Mouse (Mus musculus): ENCODE data around the gene Rsl1d1. TPM values are rescaled to one million over a fixed set of nuclear protein-coding genes. Genes with fewer than 3 reads are reported as not detected.

Gene Rsl1d1
- total RNA-seq (2014; rRNA removed; ENCODE audit: low replicate concordance) = 54.1 and 71.0 TPM in 2 replicates
- 99.2 and 106 TPM in 2 replicates for polyA plus RNA-seq (2015; fragmentation: Nextera tagmentation; extraction: Ambion mirVana)

GRCm38 (mm10) chr16:11202571-11203554 lies at the start of gene Rsl1d1:
Rsl1d1 (minus strand) TSS chr16:11203331.
- H3K9me3 ChIP-seq (replicated peaks; ENCODE audit: control insufficient read depth, low read length) = no peaks in the 10 kb centered on the region
- peak within 1 kb of the TSS; percentile 80 for H3K4me2 ChIP-seq (ENCODE audit: low read depth, low read length)
- H3K27me3 ChIP-seq (ENCODE audit: control insufficient read depth, insufficient read depth, low read length) = no peaks in the 10 kb centered on the region
- ATAC-seq (ENCODE audit: insufficient read depth, low read depth) (peak; percentile 99), DNase-seq (ENCODE audit: low spot score) (peak; percentile 98)
- peaks cover 20% of the 10 kb centered on the region for H3K4me1 ChIP-seq (ENCODE audit: control insufficient read depth, insufficient read depth)
- H3K4me3 ChIP-seq (ENCODE audit: low read depth, low read length) = peak within 1 kb of the TSS; percentile 89
- no peak for TF ChIP-seq EP300 (IDR thresholded peaks at IDR 0.05; ENCODE audit: low read depth)
- no peak for TF ChIP-seq CTCF (IDR thresholded peaks at IDR 0.05; ENCODE audit: low read depth)
- H3K27ac ChIP-seq (ENCODE audit: low read depth) = peak within 1 kb of the TSS; percentile 85
- H3K36me3 ChIP-seq (replicated peaks; ENCODE audit: control insufficient read depth, insufficient read depth, low read length) = peaks cover 42% of the 10 kb centered on the region
- WGBS = under 1% methylated on average over 68 of the region's 68 CpGs
- peak within 1 kb of the TSS; percentile 86 for H3K9ac ChIP-seq (replicated peaks; ENCODE audit: low read depth, low read length)

DNA sequence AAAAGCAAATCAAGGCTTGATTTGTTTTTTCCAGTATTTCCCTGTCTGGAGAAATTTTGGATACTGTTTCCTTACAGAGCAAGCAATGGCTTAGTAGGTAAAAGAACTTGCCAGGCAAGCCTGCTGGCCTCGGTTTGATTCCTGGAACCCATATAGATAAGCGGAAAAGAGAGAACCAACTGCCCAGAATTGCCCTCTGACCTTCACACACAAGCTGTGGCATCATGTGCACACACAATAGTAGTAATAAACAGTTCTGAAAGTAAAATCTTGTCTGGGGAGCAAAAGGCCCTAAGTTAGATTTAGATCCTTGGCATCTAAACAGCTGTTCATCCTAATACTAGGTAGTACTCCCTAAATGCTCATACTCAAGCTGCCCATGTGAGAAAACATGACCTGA lies 44.7 kb upstream of the Rsl1d1 start:
- 51% methylated on average over 2 of the region's 2 CpGs for WGBS
- Histone ChIP-seq H3K27me3 (ENCODE audit: control insufficient read depth, insufficient read depth, low read length) (no peaks in the 10 kb centered on the region), H3K4me1 (ENCODE audit: control insufficient read depth, insufficient read depth) (peaks cover 11% of the 10 kb centered on the region), H3K9me3 (replicated peaks; ENCODE audit: control insufficient read depth, low read length) (no peaks in the 10 kb centered on the region), H3K36me3 (replicated peaks; ENCODE audit: control insufficient read depth, insufficient read depth, low read length) (no peaks in the 10 kb centered on the region), H3K4me3 (ENCODE audit: low read depth, low read length) (no peak overlapping the region), H3K27ac (ENCODE audit: low read depth) (no peak overlapping the region), H3K9ac (replicated peaks; ENCODE audit: low read depth, low read length) (no peak overlapping the region), H3K4me2 (ENCODE audit: low read depth, low read length) (no peak overlapping the region)
- TF ChIP-seq CTCF (IDR thresholded peaks at IDR 0.05; ENCODE audit: low read depth) (no peak), EP300 (IDR thresholded peaks at IDR 0.05; ENCODE audit: low read depth) (no peak)
- ATAC-seq (ENCODE audit: insufficient read depth, low read depth) = no peak
- no peak for DNase-seq (ENCODE audit: low spot score)

GRCm38 (mm10) chr16:11245767-11246166 lies 42.6 kb upstream of the Rsl1d1 start:
- H3K36me3 ChIP-seq (replicated peaks; ENCODE audit: control insufficient read depth, insufficient read depth, low read length) = no peaks in the 10 kb centered on the region
- no peak overlapping the region for H3K9ac ChIP-seq (replicated peaks; ENCODE audit: low read depth, low read length)
- H3K27ac ChIP-seq (ENCODE audit: low read depth) = no peak overlapping the region
- DNase-seq (ENCODE audit: low spot score) = no peak
- H3K4me1 ChIP-seq (ENCODE audit: control insufficient read depth, insufficient read depth) = no peaks in the 10 kb centered on the region; the same call in 1 of the 2 replicates
- H3K4me2 ChIP-seq (ENCODE audit: low read depth, low read length) = no peak overlapping the region
- ATAC-seq (ENCODE audit: insufficient read depth, low read depth) = no peak
- WGBS = 62% methylated on average over 9 of the region's 9 CpGs
- no peak overlapping the region for H3K4me3 ChIP-seq (ENCODE audit: low read depth, low read length)
- no peak for TF ChIP-seq EP300 (IDR thresholded peaks at IDR 0.05; ENCODE audit: low read depth)
- TF ChIP-seq CTCF (IDR thresholded peaks at IDR 0.05; ENCODE audit: low read depth) = no peak
- H3K27me3 ChIP-seq (ENCODE audit: control insufficient read depth, insufficient read depth, low read length) = no peaks in the 10 kb centered on the region
- H3K9me3 ChIP-seq (replicated peaks; ENCODE audit: control insufficient read depth, low read length) = no peaks in the 10 kb centered on the region

GRCm38 (mm10) chr16:11242401-11242800 lies 39.3 kb upstream of the Rsl1d1 start:
- 67% methylated on average over 1 of the region's 1 CpGs for WGBS
- H3K4me3 ChIP-seq (ENCODE audit: low read depth, low read length) = no peak overlapping the region
- H3K4me1 ChIP-seq (ENCODE audit: control insufficient read depth, insufficient read depth) = no peaks in the 10 kb centered on the region; the same call in 1 of the 2 replicates
- DNase-seq (ENCODE audit: low spot score) (no peak), ATAC-seq (ENCODE audit: insufficient read depth, low read depth) (no peak)
- no peak overlapping the region for H3K9ac ChIP-seq (replicated peaks; ENCODE audit: low read depth, low read length)
- H3K4me2 ChIP-seq (ENCODE audit: low read depth, low read length) = no peak overlapping the region
- H3K27me3 ChIP-seq (ENCODE audit: control insufficient read depth, insufficient read depth, low read length) = no peaks in the 10 kb centered on the region
- H3K9me3 ChIP-seq (replicated peaks; ENCODE audit: control insufficient read depth, low read length) = no peaks in the 10 kb centered on the region
- TF ChIP-seq CTCF (IDR thresholded peaks at IDR 0.05; ENCODE audit: low read depth) (no peak), EP300 (IDR thresholded peaks at IDR 0.05; ENCODE audit: low read depth) (no peak)
- H3K36me3 ChIP-seq (replicated peaks; ENCODE audit: control insufficient read depth, insufficient read depth, low read length) = peaks cover 13% of the 10 kb centered on the region
- no peak overlapping the region for H3K27ac ChIP-seq (ENCODE audit: low read depth)

- H3K9me3 ChIP-seq (replicated peaks; ENCODE audit: control insufficient read depth, low read length) = no peaks in the 10 kb centered on the region
- no peak overlapping the region for H3K4me2 ChIP-seq (ENCODE audit: low read depth, low read length)
- DNase-seq (ENCODE audit: low spot score) (no peak), ATAC-seq (ENCODE audit: insufficient read depth, low read depth) (no peak)
- TF ChIP-seq CTCF (IDR thresholded peaks at IDR 0.05; ENCODE audit: low read depth) (no peak), EP300 (IDR thresholded peaks at IDR 0.05; ENCODE audit: low read depth) (no peak)
- H3K27me3 ChIP-seq (ENCODE audit: control insufficient read depth, insufficient read depth, low read length) = no peaks in the 10 kb centered on the region
- no peaks in the 10 kb centered on the region for H3K4me1 ChIP-seq (ENCODE audit: control insufficient read depth, insufficient read depth)
- no peak overlapping the region for H3K9ac ChIP-seq (replicated peaks; ENCODE audit: low read depth, low read length)
- H3K27ac ChIP-seq (ENCODE audit: low read depth) = no peak overlapping the region
- peaks cover 41% of the 10 kb centered on the region for H3K36me3 ChIP-seq (replicated peaks; ENCODE audit: control insufficient read depth, insufficient read depth, low read length)
- H3K4me3 ChIP-seq (ENCODE audit: low read depth, low read length) = no peak overlapping the region
- 82% methylated on average over 3 of the region's 3 CpGs for WGBS
These were observed 14.7 kb upstream of the Rsl1d1 start for GRCm38 (mm10) chr16:11217801-11218200.
